Mouse (Mus musculus) embryonic stem cell, embryonic (primary cell): ENCODE data around the gene Unk.

Experiments
- CTCF ChIA-PET, 4 experiments: fragments of 300-600 bp in 2 of 4; fragments of 350-600 bp in 2 of 4; sonication (Branson Sonifier 250); formaldehyde crosslinking; loops; one replicate each; lab custom pipeline; 2022; ENCODE audit warnings: inconsistent platforms in 2 of 4; lab: Charles Lee
- POLR2A ChIA-PET, 4 experiments: fragments of 300-600 bp in 2 of 4; fragments of 350-600 bp in 2 of 4; sonication (Branson Sonifier 250); formaldehyde crosslinking; loops; one replicate each; lab custom pipeline; 2022; ENCODE audit warnings: antibody characterized with exemption in 4 of 4, inconsistent platforms in 1 of 4; lab: Charles Lee

The Unk gene

DNA sequence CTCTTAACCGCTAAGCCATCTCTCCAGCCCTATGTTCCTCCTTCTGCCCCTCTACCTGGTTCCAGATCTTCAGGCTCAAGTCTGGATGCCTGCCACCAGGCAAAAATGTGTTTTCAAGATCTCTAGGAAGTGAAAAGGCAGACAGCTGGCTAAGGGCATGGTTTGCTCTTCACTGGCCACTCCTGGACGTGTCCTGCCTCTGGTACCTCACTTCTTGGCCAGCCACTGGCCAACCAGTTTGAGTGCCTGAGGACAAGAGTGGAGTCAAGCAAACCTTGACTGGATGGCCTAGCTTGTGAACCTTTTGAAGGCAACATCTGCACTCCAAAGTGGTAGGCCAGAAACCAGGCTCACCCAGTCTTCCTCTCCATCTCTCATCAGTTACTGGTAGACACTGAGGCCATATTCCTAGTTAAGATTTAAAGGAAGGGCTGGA, 10.1 kb upstream of the Unk start:
- CTCF ChIA-PET: interaction anchor here (0.6 to 2.3 kb wide), 16 partner anchors 9 to 426 kb away, joined by 3 to 9 read pairs (median 3); no protein-coding TSS in a partner anchor
- POLR2A ChIA-PET: interaction anchor here (0.6 to 10.7 kb wide), 51 partner anchors 8 to 407 kb away, joined by 3 to 392 read pairs (median 4); partner anchors contain the start of genes Galk1 (in 3 of the 4), Unk (in 3 of the 4), Fbf1 (in 1 of the 4) and Mif4gd (in 1 of the 4)

DNA sequence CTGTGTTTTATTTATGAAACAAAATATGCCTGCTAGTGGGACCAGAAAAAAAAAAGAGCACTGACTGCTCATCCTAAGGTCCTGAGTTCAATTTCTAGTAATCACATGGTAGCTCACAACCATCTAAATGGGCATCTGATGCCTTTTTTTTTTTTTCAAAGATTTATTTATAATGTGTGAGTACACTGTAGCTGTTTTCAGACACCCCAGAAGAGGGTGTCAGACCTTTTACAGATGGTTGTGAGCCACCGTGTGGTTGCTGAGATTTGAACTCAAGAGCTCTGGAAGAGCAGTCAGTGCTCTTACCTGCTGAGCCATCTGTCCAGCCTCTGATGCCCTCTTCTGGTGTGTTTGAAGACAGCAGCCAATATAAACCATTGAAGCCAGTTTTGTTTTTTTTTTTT, 9.6 kb upstream of the Unk start:
- POLR2A ChIA-PET: interaction anchor here (0.6 to 10.7 kb wide), 73 partner anchors 8 to 1750 kb away, joined by 3 to 392 read pairs (median 3); partner anchors contain the start of genes Galk1 (in 4 of the 4), Unk (in 3 of the 4), Recql5 (in 2 of the 4) and Sap30bp (in 2 of the 4)
- CTCF ChIA-PET: interaction anchor here (0.6 to 2.3 kb wide), 28 partner anchors 9 to 483 kb away, joined by 3 to 11 read pairs (median 3); partner anchors contain the start of gene Itgb4 (in 1 of the 4)

DNA sequence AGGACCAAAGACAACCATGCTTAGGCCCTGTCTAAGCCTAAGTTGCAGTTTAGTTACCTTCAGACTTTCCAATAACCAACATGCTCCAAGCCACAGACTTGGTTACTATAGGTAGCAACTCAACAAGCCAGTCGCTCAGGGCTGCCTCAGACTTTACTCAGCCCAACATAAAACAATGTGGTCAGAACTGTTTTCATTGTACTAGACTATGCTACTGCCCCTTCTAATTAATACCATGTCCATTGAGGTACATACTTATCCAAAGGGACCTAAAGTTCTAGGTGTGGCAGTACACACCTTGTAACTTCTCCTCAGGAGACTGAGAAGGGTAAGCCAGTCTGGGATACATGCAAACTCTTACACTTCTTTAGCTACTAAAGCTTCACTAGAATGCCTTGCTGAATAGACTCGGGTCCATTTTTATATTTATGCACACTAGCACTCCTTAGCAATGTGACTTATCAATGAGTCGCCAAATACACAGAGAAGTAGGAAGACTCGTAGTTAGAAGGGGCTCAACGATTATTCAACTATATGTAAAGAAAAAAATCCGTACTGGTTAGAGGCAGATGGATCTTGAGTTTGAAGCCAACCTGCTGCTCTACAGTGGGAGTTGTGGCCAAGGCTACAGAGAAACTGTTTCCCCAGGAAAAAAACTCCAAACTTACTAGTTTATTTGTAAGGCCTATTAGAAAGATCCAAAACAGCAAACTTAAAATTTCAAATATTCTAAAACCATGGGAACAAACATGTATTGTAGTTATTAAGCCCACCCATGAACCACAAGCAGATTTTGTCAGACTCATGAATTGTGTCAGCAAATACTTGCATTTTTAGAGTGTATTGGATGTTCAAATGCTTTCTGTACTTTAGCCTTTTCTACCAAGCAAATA, 8.5 kb upstream of the Unk start:
- POLR2A ChIA-PET: interaction anchor here (0.6 to 10.7 kb wide), 67 partner anchors 9 to 1749 kb away, joined by 3 to 392 read pairs (median 4); partner anchors contain the start of genes Galk1 (in 4 of the 4), Recql5 (in 3 of the 4), Sap30bp (in 3 of the 4) and Unk (in 3 of the 4)
- CTCF ChIA-PET: interaction anchor here (0.5 to 1.9 kb wide), 10 partner anchors 10 to 425 kb away, joined by 3 to 11 read pairs (median 5); partner anchors contain the start of gene Itgb4 (in 1 of the 4)

DNA sequence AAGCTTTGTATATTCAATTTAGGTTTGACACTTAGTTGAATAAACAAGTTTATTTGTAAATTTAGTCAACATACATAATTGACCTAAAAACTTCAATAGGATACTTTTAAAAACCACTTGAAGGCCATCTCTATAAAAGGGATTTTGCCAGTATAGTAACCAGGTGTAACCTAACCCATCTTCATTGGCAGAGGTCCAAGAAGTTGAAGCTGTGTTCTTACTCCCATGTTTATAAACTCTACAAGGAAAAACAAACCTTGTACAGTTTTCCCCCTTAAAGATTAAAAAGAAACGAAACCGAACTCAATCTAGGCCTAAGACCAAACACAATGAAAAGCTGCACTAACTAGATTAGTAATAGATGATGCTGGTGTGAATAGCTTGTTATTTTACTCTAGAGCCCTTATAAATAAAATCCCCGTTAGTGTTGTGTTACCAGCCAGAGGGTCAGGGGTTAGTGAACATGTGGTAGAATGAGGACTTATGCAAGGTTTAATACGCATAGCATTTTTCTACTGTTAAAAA, 7.8 kb upstream of the Unk start:
- POLR2A ChIA-PET: interaction anchor here (0.7 to 10.7 kb wide), 35 partner anchors 8 to 394 kb away, joined by 3 to 392 read pairs (median 4); partner anchors contain the start of genes Galk1 (in 3 of the 4), Unk (in 3 of the 4), Recql5 (in 2 of the 4) and Sap30bp (in 2 of the 4)
- CTCF ChIA-PET: interaction anchor here in 1 of 4 experiments (0.5 kb wide), 1 partner anchor 424 kb away, joined by 3 read pairs; no protein-coding TSS in a partner anchor

DNA sequence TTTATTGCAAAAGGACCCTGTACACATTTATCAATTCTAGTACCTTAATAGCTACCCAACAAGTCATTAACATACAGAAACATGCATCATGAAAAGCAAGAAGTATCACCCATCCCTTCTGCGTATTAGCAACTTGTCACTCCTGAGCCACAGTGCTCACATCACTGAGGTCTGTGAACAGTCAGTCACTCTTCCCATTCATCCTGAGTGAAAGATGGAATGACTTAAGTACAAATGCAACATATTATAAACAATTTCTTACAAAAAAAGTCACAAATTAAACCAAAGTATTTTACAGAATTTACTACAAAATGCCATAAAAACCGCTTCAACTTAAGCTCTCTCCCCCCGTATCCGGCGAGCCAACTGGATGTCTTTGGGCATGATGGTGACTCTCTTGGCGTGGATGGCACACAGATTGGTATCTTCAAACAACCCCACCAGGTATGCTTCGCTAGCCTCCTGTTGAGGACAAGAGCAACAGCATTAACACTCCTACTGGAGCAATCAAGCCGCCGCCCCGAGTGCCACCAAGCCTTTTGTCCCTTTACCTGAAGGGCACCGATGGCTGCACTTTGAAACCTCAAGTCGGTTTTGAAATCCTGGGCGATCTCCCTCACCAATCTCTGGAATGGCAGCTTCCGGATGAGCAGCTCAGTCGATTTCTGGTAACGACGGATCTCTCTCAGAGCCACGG, 6.9 kb upstream of the Unk start:
- POLR2A ChIA-PET: interaction anchor here (0.5 to 10.7 kb wide), 64 partner anchors 8 to 459 kb away, joined by 3 to 392 read pairs (median 14); partner anchors contain the start of genes Galk1 (in 4 of the 4), Recql5 (in 3 of the 4), Sap30bp (in 3 of the 4) and Grb2 (in 2 of the 4)
- CTCF ChIA-PET: interaction anchor here in 2 of 4 experiments (0.6 to 1.8 kb wide), 2 partner anchors 35 to 385 kb away, joined by 3 read pairs; no protein-coding TSS in a partner anchor

DNA sequence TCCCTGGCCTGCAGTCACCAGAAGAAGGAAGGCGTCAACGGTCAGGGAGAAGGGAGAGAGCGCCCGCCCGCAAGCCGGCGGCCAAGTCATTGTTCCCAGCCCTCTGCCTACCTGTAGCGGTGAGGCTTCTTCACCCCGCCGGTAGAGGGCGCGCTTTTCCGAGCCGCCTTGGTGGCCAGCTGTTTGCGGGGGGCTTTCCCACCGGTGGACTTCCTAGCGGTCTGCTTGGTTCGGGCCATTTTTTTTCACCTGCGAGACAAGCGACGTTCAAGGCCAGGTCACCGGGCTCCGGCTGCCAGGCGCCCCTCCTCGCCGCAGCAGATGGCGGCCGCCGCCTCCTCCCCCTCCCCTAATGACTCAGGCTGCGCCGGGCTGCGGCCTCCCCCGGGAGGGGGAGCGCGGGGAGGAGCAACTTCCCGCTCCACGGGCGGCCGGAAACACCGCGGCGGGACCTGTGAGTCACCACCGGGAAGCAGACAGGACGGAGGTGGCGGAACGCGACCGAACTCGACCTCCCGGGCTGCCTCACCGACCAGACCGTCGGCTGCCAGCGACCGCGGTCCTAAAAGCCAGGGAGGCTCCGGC, 6.3 kb upstream of the Unk start:
- CTCF ChIA-PET: interaction anchor here in 1 of 4 experiments (0.8 to 1.8 kb wide), 10 partner anchors 12 to 392 kb away, joined by 3 to 13 read pairs (median 4); partner anchors contain the start of genes Galk1 and Mrpl38
- POLR2A ChIA-PET: interaction anchor here (0.5 to 10.7 kb wide), 217 partner anchors 9 to 1459 kb away, joined by 3 to 392 read pairs (median 7); partner anchors contain the start of genes Galk1 (in 4 of the 4), Itgb4 (in 3 of the 4), Mrpl38 (in 3 of the 4) and Recql5 (in 3 of the 4)

DNA sequence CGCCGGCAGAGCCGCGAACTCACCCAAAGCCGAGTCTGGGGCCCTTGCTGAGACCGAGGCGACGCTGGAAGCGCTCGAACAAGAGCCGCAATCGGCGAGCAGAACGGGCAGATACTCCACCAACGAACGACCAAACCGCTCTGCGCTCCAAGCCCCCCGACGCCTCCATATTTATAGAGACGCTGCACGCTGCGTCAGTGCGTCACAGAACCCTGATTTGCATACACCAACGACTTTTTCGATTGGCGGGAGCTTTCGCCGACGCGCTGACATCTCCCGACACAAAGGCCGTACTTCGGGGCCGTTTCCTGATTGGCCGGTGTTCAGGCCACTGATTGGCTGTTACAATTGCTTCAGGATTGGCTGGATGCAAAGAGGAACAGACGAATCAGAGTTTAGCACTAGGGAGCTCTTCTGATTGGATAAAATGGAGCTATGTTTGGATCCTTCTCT, 5.7 kb upstream of the Unk start:
- CTCF ChIA-PET: interaction anchor here in 2 of 4 experiments (0.6 to 1.8 kb wide), 18 partner anchors 12 to 1482 kb away, joined by 3 to 13 read pairs (median 4); partner anchors contain the start of genes Galk1 (in 1 of the 2), Itgb4 (in 1 of the 2), Mrpl38 (in 1 of the 2) and Slc25a19 (in 1 of the 2)
- POLR2A ChIA-PET: interaction anchor here (0.5 to 10.7 kb wide), 374 partner anchors 8 to 1702 kb away, joined by 3 to 392 read pairs (median 5); partner anchors contain the start of genes Galk1 (in 4 of the 4), Itgb4 (in 3 of the 4), Jpt1 (in 3 of the 4) and Mrpl38 (in 3 of the 4)

DNA sequence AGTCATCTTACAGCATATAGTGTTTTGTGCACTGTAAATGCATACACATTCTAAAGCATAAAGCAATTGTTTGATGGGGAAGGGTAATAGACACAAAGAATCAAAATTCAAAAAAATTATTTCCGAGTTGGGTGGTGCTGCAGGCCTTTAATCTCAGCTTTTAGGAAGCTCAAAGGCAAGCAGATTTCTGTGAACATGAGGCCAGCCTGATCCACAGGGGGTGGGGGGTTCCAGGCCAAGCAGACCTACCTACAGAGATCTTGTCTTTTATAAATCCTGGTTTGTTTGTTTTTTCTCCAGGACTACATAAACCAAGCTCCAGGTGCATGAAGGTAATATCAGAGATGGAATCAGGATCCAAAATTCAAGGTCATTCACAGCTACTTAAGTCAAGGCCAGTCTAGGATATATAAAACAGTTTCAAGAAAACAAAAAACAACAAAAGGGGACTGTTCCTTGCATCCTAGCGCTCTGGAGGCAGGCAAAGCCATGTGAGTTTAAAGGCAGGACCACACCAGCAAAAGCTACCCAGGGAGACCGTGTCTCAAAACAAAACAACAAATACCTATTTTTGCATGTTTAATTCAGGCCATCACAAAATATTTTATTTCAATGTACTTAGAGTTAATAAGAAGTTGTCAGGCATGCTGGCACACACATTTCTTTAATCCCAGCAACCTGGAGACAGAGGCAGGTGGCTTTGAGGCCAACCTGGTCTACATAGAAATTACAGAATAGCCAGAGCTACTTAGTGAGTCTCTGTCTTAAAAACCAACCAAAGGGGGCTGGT, 4.9 kb upstream of the Unk start:
- POLR2A ChIA-PET: interaction anchor here (0.5 to 10.7 kb wide), 371 partner anchors 8 to 1703 kb away, joined by 3 to 392 read pairs (median 5); partner anchors contain the start of genes Galk1 (in 4 of the 4), Itgb4 (in 3 of the 4), Jpt1 (in 3 of the 4) and Mrpl38 (in 3 of the 4)
- CTCF ChIA-PET: interaction anchor here in 2 of 4 experiments (0.6 to 1.8 kb wide), 18 partner anchors 13 to 1483 kb away, joined by 3 to 13 read pairs (median 4); partner anchors contain the start of genes Galk1 (in 1 of the 2), Itgb4 (in 1 of the 2), Mrpl38 (in 1 of the 2) and Slc25a19 (in 1 of the 2)

DNA sequence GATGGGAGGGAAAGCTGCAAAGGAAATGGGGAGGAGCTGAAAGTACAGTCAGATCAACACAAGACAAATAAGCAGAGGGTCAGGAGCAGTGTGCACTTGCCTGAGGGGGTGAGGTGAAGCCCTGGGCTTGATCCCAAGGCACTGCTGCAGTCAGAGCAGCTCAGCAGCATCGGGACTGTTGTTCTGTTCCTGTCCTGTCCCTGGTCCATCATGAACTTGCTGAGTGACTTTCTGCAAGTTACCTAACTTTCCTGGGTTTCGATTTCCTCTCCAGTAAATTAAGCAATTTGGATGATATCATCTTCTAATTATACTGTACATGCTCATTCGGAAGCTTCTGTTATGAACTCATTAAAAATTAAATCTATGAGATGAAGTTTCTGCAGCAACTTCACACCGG, 2.4 kb upstream of the Unk start, which contains the start of gene H3f3b:
H3f3b (minus strand) TSS at position 207 of the 400 bp plus-strand sequence.
- CTCF ChIA-PET: no interaction called here
- POLR2A ChIA-PET: interaction anchor here in 3 of 4 experiments (0.6 to 6.0 kb wide), 16 partner anchors 8 to 798 kb away, joined by 3 to 71 read pairs (median 4); partner anchors contain the start of genes Galk1 (in 1 of the 3), Mrpl38 (in 1 of the 3) and Tsen54 (in 1 of the 3)

DNA sequence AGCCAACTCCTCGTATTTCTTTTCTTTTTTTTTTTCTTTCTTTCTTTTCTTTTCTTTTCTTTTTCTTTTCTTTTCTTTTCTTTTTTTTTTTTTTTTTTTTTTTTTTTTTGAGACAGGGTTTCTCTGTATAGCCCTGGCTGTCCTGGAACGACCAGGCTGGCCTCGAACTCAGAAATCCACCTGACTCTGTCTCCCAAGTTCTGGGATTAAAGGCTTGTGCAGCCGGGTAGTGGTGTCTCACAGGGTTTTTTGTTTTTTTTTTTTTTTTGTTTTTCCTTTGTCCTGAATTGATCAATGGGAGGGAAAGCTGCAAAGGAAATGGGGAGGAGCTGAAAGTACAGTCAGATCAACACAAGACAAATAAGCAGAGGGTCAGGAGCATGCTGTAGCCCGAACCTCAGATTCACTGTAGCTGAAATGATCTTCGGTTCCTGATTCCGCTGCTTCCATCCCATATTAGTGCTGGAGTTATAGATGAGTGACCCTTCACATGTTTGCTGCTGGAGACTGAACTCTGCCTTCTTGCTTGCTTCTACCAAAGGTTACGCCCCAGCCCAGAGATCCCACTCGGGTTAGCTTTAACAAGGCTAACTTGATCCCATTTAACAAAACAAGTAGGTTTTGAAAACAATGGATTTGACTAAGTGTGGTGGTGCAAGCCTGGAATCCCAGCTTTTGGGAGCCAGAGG, 1.8 kb upstream of the Unk start:
- ChIA-PET CTCF (interaction anchor here (0.5 to 0.6 kb wide), 6 partner anchors 14 to 730 kb away, joined by 3 to 6 read pairs (median 3); no protein-coding TSS in a partner anchor), POLR2A (interaction anchor here (0.6 to 6.0 kb wide), 30 partner anchors 8 to 1509 kb away, joined by 3 to 71 read pairs (median 4); partner anchors contain the start of genes Galk1 (in 1 of the 4), Mrpl38 (in 1 of the 4), Recql5 (in 1 of the 4) and Sap30bp (in 1 of the 4))

DNA sequence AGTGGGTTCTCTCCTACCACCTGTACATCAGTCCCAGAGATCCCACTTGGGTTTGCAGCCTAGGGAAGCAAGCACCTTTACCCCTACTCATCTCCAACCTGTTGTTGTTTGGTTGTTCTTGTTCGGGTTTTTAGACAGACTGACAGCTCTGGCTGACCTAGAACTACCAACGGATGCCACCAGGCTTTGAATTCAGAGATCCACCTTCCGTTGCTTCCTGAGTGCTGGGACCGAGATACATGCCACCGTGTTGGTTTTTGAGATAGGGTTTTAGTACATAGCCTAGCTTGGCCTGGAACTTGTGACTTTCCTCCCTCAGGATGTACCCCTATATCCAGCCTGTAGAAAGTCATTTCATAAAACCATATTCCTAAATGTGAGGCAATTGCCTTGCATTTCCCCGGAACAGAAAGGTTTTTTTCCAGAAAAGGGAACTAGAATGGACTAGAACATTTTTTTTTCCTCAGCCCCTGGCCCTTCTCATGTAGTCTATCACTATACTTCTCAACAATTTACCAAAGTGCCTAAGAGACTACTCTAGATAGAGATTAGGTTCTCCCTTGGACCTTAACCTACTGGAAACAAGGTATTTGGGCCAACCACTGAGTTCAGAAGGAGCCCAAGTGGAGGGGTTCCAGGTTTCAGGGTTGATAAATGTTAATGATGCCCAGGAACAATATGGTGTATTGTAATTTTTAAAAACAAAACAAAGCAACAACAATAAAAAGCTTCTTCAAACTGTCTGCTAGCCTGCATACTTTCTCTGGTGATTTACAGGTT, 846 bp upstream of the Unk start:
- ChIA-PET POLR2A (interaction anchor here in 2 of 4 experiments (0.8 to 6.0 kb wide), 19 partner anchors 9 to 210 kb away, joined by 3 to 71 read pairs (median 6); partner anchors contain the start of genes Galk1 (in 2 of the 2), Mrpl38 (in 2 of the 2), Fbf1 (in 1 of the 2) and Recql5 (in 1 of the 2)), CTCF (interaction anchor here in 1 of 4 experiments (0.7 kb wide), 1 partner anchor 298 kb away, joined by 3 read pairs; no protein-coding TSS in a partner anchor)

DNA sequence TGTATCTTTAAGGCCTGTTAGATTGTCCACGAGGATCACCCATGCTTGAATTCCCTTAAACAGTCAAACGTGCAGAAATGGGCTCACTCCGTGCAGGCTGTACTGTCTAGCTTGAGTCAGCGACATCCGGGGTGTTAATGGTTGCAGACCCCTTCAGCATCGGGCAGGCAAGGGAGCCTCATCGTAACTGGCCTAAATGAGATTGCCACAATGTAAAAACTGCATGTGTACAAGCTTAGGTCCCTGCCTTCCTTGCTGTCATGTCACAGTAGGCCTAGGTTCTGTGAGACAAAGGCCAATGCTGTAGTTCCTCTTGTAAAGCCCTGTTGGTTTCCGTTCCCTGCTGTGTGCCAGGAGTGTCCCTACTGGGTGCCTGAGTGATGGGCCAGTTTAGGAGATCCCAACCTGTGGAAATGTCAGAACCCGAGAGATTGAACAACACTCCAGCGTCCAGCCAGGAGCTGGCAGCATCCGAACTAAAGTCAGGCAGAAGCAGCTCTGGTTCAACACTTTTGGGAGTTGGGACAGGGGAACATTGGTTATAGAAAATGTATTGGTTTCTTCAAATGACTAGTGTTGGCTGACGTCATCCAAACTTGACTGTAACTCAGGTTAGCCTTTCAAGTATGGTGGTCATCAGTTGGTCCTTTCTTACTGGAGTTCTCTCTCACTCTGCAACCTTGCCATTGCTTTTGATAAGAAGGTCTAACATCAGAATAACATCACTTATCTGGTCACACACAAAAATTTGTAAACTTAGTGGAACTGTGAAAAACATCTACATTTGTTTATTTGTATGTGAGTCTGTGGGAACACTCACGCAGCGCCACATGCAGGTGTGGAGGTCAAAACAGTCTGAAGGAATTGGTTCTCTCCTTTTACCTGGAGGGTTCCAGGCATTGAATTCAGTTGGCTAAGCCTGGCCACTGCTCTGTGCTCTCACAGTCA, 1.1 kb downstream of the Unk start:
- ChIA-PET POLR2A (interaction anchor here (0.5 to 6.0 kb wide), 55 partner anchors 8 to 1305 kb away, joined by 3 to 71 read pairs (median 4); partner anchors contain the start of genes Mrpl38 (in 3 of the 4), Galk1 (in 2 of the 4), Itgb4 (in 2 of the 4) and Smim5 (in 1 of the 4)), CTCF (interaction anchor here in 1 of 4 experiments (0.6 to 1.4 kb wide), 3 partner anchors 11 to 457 kb away, joined by 3 to 9 read pairs (median 4); no protein-coding TSS in a partner anchor)
